Comparison of ENCODE assay signal across 15 mouse cellular contexts in the genomic region with DNA sequence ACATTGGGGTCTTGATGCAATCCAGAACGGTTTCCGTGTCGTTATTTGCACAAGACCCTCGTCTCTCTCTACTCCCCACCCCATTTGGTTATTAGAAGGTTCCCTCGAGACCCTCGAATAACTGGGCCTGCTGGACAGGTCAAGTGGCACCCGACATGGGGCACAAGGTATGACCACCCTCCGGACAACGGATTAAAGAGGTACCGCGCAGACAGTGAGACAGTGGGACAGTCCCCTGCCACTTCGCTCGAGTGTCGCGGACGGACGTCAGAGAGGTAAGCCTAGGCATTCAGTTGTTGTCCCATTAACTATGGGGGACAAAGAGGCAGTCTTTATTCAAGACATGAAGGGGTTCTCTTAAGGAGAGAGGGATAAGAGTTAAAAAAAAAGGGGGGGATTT. TPM values are rescaled to one million over a fixed set of nuclear protein-coding genes. Genes with fewer than 3 reads are reported as not detected.
"Had no signal": no experiment of that assay in that cellular context is flagged by ENCODE, and none has a peak within 500 bp of the region (broad histone marks: within the 10 kb centered on the region; RNA-seq: fewer than 3 reads in every experiment).

No protein-coding gene starts in this region.

- DNase-seq: gastrocnemius, adult 2 months; gastrocnemius, postnatal 10 days; gastrocnemius, postnatal 25 days; heart, adult 2 months; heart, postnatal 14 days; heart, postnatal 4 days; kidney, adult 18-20 months; kidney, adult 8-10 months; kidney, postnatal 10 days; kidney, postnatal 25 days; kidney, postnatal 4 days; liver had no signal

RNA-seq across cellular contexts. Expression of a gene that starts 32.8 kb away (rescaled TPM):
- total RNA-seq: gastrocnemius, adult 2 months; gastrocnemius, postnatal 10 days; gastrocnemius, postnatal 25 days; gastrocnemius, postnatal 4 days; heart, adult 2 months; heart, postnatal 14 days; heart, postnatal 4 days had no signal

RNA-seq across cellular contexts. Expression of a gene that starts 37.6 kb away (rescaled TPM):
- total RNA-seq: gastrocnemius, adult 2 months; gastrocnemius, postnatal 10 days; gastrocnemius, postnatal 25 days; gastrocnemius, postnatal 4 days; granulocyte monocyte progenitor cell, adult 5-6 weeks; heart, adult 2 months; heart, postnatal 14 days; heart, postnatal 4 days; left cerebral cortex, adult 2 months had no signal
